Mouse (Mus musculus): Measurements from ENCODE around the gene Thbd.

DNA sequence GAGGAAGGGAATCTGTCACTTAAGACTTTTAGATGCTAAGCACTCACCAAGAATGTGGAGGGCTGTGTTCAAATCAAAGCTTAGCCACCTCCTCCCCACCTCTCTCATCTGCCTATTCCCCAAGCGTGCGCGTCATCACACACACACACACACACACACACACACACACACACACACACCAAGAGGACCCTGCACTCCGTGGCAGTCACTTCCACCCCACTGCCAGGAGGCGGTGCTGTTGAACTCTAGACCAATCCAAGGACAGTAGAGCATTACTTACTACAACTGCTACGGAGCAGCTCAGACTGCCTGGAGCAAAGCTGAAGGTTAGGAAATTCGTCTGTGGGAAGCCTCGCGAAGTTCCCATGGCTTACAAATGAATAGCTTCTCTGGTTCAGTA, 1.2 kb upstream of the Thbd start:
- TF ChIP-seq CTCF (IDR thresholded peaks at IDR 0.05; ENCODE audit: low read depth) (peak; percentile 97), EP300 (optimal IDR thresholded peaks at IDR 0.05) (no peak)
